Mouse (Mus musculus) ovary, postnatal 14 days (tissue): ENCODE data around the gene Aurka.

Experiments
- DNase-seq: peaks from one replicate; pipeline ENCODE4 v3.0.0; 2022; ENCODE audit warnings: low spot score

Aurka gene

DNA sequence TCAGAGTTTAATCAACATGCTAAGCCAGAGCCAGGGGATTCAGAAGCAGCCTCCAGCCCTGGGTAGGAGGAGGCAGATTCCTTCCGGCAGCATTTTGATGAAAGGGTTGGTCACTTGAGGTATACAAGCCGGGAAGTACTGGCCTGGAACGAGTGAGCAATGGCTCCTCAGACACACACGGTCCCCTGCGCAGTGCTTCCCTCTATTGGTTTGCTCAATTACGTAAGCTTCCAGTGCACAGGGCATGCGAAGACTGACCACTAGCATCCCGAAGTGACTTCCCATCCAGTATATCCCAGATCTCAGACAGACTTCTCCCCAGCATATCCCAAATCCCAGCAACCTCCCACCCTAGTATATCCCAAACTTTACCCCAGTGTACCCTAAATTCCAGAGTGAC, 42.1 kb downstream of the Aurka start:
- no peak for DNase-seq

DNA sequence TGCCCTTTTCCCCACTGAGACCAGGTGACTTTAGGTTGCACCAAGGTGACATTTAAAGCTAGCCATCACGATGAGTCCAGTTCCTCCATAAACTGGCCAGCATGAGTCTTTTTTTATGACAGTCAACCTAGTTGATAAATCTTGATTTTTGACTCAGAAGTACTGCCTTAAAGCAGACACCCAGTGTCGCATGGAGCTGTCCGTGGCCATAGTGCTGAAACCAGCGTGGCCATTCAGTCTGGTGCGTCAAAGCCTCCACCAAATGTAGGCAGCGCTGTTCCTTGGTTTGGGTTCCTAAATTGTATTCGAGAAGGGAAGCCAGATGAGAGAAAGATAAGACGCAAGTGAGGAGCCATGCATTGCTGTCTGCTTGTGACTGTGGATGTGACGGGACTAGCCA, 49.5 kb downstream of the Aurka start:
- DNase-seq = peak; percentile 67

DNA sequence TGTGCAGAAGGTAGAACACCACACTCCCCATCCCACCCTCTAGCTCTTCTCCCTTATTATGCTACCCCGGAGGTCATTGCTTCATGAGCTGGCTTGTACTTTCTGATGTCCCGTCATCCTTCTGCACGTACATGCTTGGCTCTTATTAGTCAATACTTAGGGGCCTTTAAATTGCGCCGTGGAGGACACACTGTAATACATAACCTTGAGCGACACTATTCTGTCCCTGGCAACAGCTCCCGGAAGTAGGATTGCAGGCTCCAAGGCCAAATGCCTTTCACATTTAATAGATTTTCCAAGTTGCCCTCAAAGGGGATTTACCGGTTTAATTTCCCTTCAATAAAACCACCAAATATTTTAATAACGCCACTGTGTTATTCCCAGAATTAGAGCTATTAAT, 58.6 kb downstream of the Aurka start:
- no peak for DNase-seq

DNA sequence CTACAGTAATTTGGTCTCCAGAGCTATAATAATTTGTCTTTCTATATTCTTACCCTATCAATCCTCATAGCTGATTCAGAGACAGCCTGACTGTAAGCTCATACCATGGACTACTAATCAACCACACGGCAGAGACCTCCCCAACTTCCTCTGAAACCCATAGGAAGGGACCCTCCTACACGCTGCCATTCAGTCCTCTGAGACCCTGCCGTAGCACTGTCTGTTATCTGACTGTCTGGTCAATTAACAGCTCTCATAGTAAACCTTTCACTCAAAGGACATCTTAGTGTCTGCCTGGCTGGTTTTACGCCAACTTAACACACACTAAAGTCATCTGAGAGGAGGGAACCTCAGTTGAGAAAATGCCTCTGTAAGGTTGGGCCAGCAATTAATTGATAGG, 63.8 kb downstream of the Aurka start:
- no peak for DNase-seq
